Mouse (Mus musculus) ES-Bruce4 (cell line): Measurements from ENCODE around the gene Slc39a1. TPM values are rescaled to one million over a fixed set of nuclear protein-coding genes. Genes with fewer than 3 reads are reported as not detected.
A peak's percentile ranks its signal among the peaks of the same experiment; 100 is the strongest.

ENCODE experiments used
- H3K27ac ChIP-seq: 2 replicates; pipeline ENCODE4 v1.5.1; 2012; ENCODE audit warnings: low read length, inconsistent platforms; ENCODE audit not compliant: insufficient read depth
- H3K27me3 ChIP-seq: 2 replicates; pipeline ENCODE4 v1.6.1; 2012; ENCODE audit warnings: mild to moderate bottlenecking, low read length, inconsistent platforms; ENCODE audit not compliant: control insufficient read depth, poor library complexity, insufficient read depth, severe bottlenecking
- H3K36me3 ChIP-seq: 2 replicates; pipeline ENCODE4 v1.6.1; 2012; ENCODE audit warnings: inconsistent platforms, mild to moderate bottlenecking, low read length, moderate library complexity; ENCODE audit not compliant: control insufficient read depth, poor library complexity, insufficient read depth, severe bottlenecking
- H3K4me1 ChIP-seq: one replicate; pipeline ENCODE4 v1.8.1; 2011; ENCODE audit warnings: low read length; ENCODE audit not compliant: control insufficient read depth, insufficient read depth
- H3K4me3 ChIP-seq: 2 replicates; pipeline ENCODE4 v1.5.1; 2011; ENCODE audit warnings: low read depth, mild to moderate bottlenecking, low read length
- H3K9ac ChIP-seq: 2 replicates; pipeline ENCODE4 v1.6.1; 2012; ENCODE audit warnings: low read depth, mild to moderate bottlenecking, inconsistent platforms; ENCODE audit not compliant: poor library complexity, severe bottlenecking
- H3K9me3 ChIP-seq: replicated peaks from 2 replicates; pipeline ENCODE4 v1.6.1; 2012; ENCODE audit warnings: mild to moderate bottlenecking, low read length, inconsistent platforms; ENCODE audit not compliant: control insufficient read depth, poor library complexity, insufficient read depth, severe bottlenecking
- CTCF ChIP-seq: IDR thresholded peaks from one replicate; pipeline ENCODE4 v1.8.1; 2011; ENCODE audit warnings: low read depth, low read length
- EP300 ChIP-seq: IDR thresholded peaks from 2 replicates; pipeline ENCODE4 v1.6.1; 2011; ENCODE audit warnings: low read depth, low read length; ENCODE audit not compliant: insufficient read depth
- POLR2A ChIP-seq: IDR thresholded peaks from one replicate; pipeline ENCODE4 v1.8.1; 2011; ENCODE audit warnings: low read length; ENCODE audit not compliant: insufficient read depth
- polyA plus RNA-seq: library from polyadenylated mRNA; stranded (reverse); fragments of >200 nt; gene quantifications from 2 replicates; pipeline ENCODE4 v1.2.4, GENCODE M21; 2011; ENCODE audit warnings: low read depth; ENCODE audit not compliant: missing spikeins, insufficient read depth, insufficient read length

Gene Slc39a1
- polyA plus RNA-seq, 1 experiment: 62.4 TPM

DNA sequence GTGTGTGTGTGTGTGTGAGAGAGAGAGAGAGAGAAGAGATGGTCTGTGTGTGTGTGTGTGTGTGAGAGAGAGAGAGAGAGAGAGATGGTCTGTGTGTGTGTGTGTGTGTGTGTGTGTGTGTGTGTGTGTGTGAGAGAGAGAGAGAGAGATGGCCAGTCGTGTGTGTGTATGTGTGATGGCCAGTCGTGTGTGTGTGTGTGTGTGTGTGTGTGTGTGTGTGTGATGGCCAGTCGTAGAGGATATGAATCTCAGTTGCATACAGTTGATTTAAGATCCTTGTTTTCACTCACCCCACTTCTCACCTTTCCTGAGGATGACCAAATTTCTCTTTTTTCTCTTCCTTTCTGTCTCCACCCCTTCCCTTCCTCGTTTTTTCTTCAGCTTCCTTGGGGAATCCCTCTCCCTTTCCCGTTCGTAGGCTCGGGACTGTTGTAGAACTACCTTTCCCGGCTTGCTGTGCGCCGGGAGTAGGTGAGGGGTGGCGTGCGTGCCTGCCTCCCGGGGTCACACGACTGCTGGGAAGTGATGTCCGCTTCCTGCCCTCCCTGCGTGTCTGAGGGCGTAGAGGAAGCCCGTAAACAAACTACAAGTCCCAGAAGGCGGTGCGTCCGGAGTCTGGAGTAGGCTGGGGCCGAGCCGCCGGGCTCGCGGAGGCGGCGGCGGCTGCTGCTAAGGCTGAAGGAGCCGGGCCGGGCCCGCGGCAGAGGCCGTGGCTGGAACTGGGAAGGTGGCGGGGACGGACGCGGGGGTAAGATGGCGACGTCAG is 5.9 kb downstream of the Slc39a1 start, which contains the start of gene Crtc2:
Crtc2 (plus strand) TSS at position 511 of the 766 bp plus-strand sequence.
- peak within 1 kb of the TSS; percentile 90 for H3K4me3 ChIP-seq
- TF ChIP-seq EP300 (no peak), POLR2A (no peak), CTCF (no peak)
- H3K27me3 ChIP-seq: no peaks in the 10 kb centered on the region
- peak within 1 kb of the TSS; percentile 73 for H3K9ac ChIP-seq
- peaks cover 14% of the 10 kb centered on the region for H3K36me3 ChIP-seq
- H3K27ac ChIP-seq: 0 out of 2 replicates have a peak within 1 kb of the TSS, but pooled peaks have one; percentile 12
- no peaks in the 10 kb centered on the region for H3K9me3 ChIP-seq
- H3K4me1 ChIP-seq: no peaks in the 10 kb centered on the region

DNA sequence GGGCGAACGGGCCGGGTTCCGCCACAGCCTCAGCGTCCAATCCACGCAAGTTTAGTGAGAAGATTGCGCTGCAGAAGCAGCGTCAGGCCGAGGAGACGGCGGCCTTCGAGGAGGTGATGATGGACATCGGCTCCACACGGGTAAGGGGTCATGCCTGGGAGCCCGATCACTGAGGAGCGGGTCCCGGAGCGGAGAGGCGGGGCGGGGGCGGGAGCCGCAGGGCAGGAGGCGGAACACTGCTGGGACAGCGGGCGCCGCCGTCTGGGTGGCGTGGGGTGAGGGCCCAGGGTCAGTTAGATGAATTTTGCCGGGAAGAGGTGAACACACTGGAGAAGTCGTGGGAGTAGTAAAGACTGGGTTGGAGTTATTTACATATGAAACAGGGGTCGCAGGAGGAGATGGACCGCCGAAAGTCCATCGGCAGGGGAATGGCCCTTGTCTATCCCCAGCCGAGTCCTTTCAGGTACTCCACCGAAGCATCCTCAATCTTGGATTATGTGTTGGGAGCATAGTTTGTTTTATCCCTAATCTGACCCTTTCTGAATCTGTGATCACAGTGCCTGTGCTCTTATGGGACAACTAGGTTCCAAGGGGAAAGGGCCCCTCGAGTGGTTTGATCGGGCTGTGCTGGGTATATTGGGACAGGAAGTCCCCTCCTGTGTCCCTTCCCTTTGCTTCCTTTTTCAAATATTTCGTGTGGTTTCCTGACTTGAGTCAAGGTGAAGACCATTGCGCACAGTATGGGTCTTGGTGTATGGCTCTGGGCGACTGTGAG is 6.6 kb downstream of the Slc39a1 start:
- peak overlapping the region; percentile 73 for H3K9ac ChIP-seq
- H3K4me3 ChIP-seq: peak overlapping the region; percentile 90
- H3K27ac ChIP-seq: 0 out of 2 replicates have a peak overlapping the region, but pooled peaks have one; percentile 12
- no peaks in the 10 kb centered on the region for H3K9me3 ChIP-seq
- H3K36me3 ChIP-seq: peaks cover 20% of the 10 kb centered on the region
- H3K4me1 ChIP-seq: no peaks in the 10 kb centered on the region
- TF ChIP-seq CTCF (no peak), EP300 (no peak), POLR2A (no peak)
- H3K27me3 ChIP-seq: no peaks in the 10 kb centered on the region

DNA sequence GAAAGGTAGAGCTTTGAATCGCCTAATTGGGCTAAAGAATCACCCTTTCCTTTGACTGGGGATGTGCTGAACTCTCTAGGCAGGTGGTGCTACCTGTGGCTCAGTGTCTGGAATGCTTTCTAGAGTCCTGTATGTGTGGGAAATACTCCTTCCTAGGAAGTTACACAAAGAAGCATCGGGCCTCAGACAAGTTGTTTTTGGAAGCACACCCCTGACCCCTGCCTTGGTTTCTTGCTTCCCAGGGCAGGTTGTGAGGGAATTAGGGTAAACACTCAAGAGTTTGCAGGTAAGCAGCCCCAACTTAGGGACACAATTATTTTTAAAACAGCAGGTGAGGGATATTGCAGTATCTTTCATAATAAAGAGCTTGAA is 7.2 kb downstream of the Slc39a1 start:
- Histone ChIP-seq H3K27me3 (no peaks in the 10 kb centered on the region), H3K36me3 (peaks cover 23% of the 10 kb centered on the region), H3K27ac (0 out of 2 replicates have a peak overlapping the region, but pooled peaks have one; percentile 12), H3K9me3 (no peaks in the 10 kb centered on the region), H3K9ac (peak overlapping the region; percentile 73), H3K4me1 (no peaks in the 10 kb centered on the region), H3K4me3 (peak overlapping the region; percentile 90)
- TF ChIP-seq POLR2A: no peak
- no peak for TF ChIP-seq EP300
- no peak for TF ChIP-seq CTCF

DNA sequence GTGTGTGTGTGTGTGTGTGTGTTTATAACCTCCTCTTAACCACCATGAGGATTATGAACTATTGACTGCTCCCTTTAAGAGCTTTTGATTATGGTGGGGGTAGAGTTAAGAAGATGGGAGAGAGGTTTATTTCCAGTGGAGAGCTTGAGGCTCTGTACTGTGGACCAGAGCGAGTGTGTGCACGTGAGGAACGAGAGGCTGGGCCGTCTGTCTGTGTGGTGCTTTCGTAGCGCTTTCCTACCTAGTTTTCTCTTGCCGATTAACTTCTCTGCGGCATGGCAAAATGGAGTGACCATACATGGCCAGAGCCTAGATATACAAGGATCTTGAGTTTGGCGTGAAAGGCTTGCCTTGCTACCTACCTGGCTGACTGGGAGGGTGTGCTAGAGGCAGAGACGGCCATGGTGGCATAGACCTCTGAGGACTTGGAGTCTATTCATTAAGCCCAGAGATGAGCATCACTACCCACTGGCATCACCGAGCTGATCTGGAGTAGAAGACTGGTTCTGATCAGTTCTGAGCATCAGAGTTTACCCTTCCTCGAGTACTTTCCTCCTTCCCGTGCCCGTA is 7.9 kb downstream of the Slc39a1 start:
- TF ChIP-seq CTCF: no peak
- no peak for TF ChIP-seq POLR2A
- no peak for TF ChIP-seq EP300
- Histone ChIP-seq H3K27ac (no peak overlapping the region), H3K9me3 (no peaks in the 10 kb centered on the region), H3K4me1 (no peaks in the 10 kb centered on the region), H3K9ac (no peak overlapping the region), H3K36me3 (peaks cover 21% of the 10 kb centered on the region), H3K4me3 (no peak overlapping the region), H3K27me3 (no peaks in the 10 kb centered on the region)

DNA sequence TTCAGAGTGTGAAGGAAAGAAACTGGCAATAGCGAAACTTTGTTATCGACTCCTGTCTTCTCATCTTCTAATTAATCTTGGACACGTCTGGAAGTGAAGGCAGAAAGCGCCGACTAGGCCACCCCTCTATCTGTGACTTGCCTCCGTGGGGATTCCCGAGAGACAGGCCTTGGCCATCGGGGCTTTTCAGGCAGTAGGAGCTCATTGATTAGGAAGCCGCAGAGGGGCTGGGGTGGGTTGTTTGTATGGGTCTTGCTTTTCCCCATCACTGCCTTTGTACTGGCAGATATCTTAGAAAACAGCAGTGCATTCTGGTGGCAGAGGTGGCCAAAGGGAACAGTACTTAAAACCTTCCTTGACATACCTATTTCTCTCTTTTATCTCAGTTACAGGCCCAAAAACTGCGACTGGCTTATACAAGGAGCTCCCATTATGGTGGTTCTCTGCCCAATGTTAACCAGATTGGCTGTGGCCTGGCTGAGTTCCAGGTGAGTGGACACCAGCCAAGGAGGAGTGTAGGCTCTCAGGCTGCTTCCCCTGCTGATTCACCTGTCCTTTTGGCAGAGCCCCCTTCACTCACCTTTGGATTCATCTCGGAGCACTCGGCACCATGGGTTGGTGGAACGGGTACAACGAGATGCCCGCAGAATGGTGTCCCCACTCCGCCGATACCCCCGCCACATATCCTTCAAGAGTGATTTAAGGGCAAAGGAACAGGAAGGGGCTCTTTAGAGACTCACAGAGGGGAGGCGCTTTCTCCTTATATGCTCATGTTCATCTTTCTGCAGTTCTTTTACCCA is 9.0 kb downstream of the Slc39a1 start:
- Histone ChIP-seq H3K9ac (no peak overlapping the region), H3K9me3 (no peaks in the 10 kb centered on the region), H3K27ac (no peak overlapping the region), H3K4me3 (no peak overlapping the region), H3K36me3 (peaks cover 15% of the 10 kb centered on the region; the same call in 1 of the 2 replicates), H3K27me3 (no peaks in the 10 kb centered on the region), H3K4me1 (no peaks in the 10 kb centered on the region)
- TF ChIP-seq POLR2A: no peak
- no peak for TF ChIP-seq CTCF
- TF ChIP-seq EP300: no peak
